Mouse (Mus musculus): ENCODE results near the gene Antxr1.
A peak's percentile ranks its signal among the peaks of the same experiment; 100 is the strongest.

The Antxr1 gene

GRCm38 (mm10) chr6:87133966-87134546, 201.6 kb downstream of the Antxr1 start:
- DNase-seq, result no peak

DNA sequence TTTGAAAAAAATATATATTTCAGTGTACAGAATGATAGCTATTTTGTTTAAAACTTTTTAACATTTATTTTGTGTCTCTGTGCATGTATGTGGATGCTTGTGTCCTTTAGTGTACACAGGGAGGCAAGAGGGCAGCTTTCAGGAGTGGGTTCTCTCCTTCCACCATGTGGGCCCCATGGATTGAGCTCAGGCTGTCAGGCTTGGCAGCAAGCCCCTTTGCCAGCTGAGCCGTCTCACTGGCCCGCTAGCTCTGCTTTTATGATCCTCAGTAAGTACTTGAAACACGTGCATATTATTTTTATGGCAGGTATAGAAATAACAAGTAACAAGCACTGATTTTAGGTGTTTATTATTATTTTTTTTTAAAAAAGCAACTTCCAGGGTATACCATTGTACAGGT, 202.1 kb downstream of the Antxr1 start:
- no peak for DNase-seq

GRCm38 (mm10) chr6:87131078-87131477, 204.5 kb downstream of the Antxr1 start:
- no peak for DNase-seq

DNA sequence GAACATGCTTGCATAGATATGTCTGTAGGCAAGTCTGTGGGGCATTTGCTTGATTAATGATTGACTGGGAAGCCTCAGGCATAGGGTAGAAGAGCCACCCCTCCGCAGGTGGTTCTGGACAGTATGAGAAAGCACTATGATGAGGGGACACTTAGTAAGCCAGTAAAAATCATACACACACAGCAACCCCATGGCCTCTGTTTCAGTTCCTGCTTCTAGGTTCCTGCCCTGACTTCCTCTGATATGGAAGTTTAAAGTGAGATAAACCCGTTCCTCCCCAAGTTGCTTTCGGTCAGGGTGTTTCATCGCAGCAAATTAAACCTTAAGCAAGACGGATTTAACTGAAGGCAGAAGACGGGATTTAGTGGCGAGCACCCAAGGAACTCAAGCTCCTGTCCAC, 205.0 kb downstream of the Antxr1 start:
- DNase-seq, result no peak

DNA sequence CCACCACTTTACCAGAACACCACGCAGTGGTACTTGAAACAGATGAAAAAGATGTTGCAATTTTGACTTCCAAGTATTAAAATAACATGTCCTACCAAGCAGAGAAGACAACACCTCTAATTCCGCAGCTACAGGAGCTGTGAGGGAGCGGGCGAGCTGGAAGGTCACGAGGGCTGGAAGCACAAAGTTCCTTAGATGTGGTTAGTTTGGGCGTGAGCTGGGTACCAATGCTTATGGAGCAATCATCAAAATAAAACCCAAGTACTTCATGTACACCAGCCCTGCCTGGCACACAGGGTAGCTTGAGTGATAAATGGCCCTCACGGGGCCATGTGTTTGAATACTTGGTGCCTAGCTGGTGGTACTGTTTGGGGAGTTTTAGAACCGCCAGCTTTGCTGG, 205.8 kb downstream of the Antxr1 start:
- DNase-seq, result no peak

DNA sequence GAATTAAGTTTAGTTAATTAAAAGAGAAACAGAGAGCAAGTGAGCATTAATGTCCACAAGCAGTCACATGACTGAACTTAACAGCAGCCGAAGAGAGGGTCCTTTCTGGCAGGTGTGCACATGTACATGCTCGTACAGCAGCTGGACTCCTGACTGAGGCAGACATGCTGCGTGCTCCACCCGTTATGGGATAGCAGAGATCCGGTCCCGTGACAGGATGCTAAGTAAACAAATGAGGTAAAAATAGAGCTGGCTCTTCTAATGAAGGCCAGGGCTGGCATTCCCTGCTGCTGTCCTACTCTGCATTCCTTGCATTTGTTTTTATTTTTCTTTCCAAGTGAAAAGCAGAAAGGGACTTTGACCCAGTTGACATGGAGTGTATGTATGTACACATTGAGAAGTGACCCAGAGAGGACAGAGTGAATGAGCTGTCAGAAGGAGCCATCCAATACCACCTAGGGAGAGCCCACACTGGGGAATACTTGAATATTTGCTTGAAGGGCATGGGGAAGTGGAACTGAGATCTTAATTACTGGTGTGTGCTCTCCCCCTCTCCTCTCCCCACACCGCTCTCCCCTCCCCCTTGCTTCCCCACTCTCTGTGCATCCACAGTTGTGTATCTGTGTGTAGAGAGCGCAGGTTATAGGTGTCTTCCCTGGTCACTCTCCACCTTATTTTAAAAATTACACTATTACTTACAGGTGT, 208.4 kb downstream of the Antxr1 start:
- no peak for DNase-seq

DNA sequence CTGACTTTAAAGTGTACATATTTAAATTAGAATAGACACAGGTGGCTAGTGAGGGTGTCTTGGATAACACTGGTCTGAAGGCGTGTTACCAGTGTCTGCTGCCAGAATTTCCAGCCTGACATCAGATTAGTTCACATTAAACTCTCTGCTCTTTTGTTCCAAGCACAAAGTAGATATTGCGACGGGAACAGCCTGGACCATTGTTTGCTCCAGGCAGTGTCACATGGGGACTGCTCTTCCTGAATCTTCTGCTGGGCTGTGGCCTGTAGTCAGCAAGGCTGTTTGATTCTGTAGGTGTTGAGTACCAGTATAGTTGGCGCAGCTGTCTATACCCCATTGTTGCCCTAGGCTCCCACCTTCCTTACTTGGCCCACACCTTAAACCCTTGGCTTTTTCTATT, 211.6 kb downstream of the Antxr1 start:
- DNase-seq, result no peak

GRCm38 (mm10) chr6:87123406-87123805, 212.2 kb downstream of the Antxr1 start:
- no peak for DNase-seq

DNA sequence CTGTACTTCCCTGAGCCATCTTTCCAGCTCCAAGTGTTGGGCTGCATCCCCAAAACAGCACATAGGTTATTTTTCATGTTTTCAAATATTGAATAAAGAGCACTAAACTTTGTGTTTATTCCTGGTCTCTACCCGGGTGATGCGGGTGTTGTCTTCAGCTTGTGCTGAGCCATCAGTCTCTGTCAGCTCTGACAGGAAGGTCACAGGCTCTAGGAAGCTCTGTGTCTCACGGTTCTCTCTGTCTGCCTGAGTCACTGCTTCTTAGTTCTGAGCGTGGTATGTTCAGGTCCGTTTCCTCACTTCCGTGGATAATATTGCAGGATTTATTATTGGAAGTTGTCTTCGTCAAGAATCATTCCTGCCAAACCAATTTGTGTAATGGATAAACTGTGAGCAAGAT, 213.7 kb downstream of the Antxr1 start:
- DNase-seq, result no peak

- no peak for DNase-seq
These were observed 215.0 kb downstream of the Antxr1 start for GRCm38 (mm10) chr6:87120661-87121060.

DNA sequence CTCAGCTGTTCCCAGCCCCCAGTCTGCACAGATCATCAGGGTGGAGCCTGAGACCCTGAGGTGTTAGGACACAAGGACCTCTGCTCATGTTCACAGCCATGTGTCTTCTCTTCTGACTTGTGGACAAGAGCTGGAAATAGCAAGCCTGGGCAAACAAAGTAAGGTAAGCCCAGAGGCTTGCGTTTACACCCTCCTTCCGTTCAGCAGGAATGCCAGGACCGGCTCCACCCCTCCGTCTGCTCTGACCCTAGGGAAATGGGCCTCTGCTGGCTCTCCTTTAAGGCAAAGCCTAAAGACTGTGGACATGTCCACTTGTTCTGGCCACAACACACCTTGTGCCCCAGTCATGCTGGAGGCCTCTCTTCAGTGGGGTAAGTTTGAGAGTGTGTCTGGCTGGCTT, 215.6 kb downstream of the Antxr1 start:
- DNase-seq, result no peak

GRCm38 (mm10) chr6:87119066-87119837, 216.4 kb downstream of the Antxr1 start:
- DNase-seq, result no peak

- DNase-seq, result no peak
These were observed 219.0 kb downstream of the Antxr1 start for GRCm38 (mm10) chr6:87116596-87116995.

DNA sequence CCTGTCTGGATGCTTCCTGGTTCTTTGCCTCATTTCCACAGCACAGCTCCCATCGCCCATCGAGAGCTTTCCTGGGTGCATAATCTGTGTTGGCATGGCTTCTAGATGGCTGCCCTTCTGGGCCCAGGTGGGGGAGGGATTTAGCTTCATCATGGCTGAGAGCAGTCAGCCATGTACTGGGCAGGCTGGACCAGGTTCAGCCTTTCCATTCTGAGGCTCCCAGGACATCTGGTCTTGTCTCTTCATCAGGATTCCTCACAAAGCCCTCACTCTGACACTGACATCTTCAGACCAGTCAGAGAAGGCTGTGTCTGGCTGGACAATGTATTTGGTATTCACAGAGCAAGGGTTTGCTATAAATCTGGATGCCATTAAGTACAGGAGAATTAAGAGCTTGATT, 219.6 kb downstream of the Antxr1 start:
- no peak for DNase-seq

DNA sequence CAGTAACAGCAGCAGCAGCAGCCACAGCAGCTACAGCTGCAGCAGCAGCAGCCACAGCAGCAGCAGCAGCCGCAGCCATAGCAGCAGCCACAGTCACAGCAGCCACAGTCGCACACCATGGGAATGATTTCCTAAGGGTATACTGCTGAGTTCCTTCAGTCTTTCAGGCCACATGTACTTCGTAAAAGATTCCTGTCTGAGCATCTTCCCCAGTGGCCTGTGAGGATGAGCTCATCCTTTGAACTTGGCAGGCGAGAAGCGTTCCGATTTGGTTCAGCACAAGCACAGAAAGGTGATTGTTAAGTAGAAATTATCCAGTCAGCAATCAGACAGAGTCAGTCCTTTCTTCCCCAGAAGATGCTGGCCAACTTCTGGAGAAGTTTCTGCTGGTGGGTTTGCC, 223.5 kb downstream of the Antxr1 start:
- DNase-seq, result no peak

DNA sequence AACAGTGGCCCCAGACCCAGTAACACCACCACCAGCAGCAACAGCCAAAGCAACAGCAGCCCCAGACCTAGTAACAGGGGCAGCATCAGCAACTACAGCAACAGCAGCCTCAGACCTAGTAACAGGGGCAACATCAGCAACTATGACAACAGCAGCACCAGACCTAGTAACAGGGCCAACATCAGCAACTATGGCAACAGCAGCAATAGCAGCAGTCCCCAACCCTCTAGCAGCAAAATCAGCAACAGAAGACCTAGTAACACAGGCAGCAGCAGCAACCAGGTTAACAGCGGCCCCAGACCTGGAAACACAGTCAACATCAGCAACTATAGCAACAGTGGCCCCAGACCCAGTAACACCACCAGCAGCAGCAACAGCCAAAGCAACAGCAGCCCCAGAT, 224.1 kb downstream of the Antxr1 start:
- DNase-seq, result no peak

GRCm38 (mm10) chr6:87104123-87104796, 231.4 kb downstream of the Antxr1 start, which contains the start of gene D6Ertd527e:
TSS of gene D6Ertd527e (plus strand) at chr6:87104746.
- DNase-seq, result no peak

GRCm38 (mm10) chr6:87103314-87103713, 232.3 kb downstream of the Antxr1 start:
- no peak for DNase-seq

DNA sequence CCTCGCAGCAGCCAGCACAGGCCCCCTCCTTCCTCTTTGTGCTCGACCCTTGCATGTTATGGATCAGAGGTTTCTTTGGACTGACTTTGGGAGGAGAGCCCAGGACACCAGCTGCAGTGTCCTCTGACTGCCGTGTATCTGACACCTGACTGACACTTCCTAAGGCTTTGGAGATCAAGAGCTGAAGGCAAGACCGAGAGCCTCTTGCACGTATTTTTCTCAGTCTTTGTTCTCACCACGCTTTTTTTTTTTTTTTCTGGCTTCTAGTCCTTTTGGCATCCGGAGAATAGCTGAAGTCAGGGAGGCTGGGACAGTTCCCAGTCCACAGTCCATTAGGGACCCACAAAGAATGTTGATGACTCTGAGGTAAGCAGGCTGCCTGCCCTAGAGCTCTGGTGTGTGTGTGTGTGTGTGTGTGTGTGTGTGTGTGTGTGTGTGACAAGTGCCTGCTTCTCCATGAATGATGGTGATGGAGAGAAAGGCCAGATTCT, 233.2 kb downstream of the Antxr1 start:
- DNase-seq, result peak; percentile 24 to 43

- no peak for DNase-seq
These were observed 233.7 kb downstream of the Antxr1 start for GRCm38 (mm10) chr6:87101955-87102353.

DNA sequence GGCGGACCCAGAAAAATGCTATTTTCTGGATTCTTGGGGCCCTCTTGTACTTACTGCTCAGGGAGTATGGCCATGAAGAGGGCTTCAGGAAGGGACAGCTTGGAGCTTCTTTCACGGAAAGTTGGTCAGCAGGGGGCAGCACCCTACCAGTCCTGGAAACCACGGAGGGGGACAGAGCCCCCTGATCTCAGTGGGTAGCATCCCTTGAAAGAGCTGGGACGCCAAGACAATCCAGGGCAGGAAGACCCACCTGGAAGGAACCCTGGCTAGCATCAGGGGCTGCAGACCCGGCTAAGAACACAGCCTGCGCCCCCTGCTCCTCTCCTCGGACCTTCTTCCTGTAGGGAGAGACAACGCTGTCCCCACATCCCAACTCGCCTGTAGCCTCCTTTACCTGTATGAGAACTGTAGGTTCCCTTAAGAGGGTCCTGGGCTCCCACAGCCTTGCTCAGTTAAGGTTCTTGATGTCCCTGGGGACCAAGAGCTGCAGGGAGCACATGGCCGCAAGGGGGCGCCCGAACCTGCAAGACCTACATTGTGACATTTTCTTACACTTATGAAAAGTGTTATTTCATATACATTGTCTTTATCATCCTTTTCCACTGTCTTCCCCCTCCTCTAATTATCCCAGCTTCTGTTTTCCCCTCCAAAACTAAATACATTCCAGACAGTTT, 234.2 kb downstream of the Antxr1 start:
- peak; percentile 86 to 95 for DNase-seq

DNA sequence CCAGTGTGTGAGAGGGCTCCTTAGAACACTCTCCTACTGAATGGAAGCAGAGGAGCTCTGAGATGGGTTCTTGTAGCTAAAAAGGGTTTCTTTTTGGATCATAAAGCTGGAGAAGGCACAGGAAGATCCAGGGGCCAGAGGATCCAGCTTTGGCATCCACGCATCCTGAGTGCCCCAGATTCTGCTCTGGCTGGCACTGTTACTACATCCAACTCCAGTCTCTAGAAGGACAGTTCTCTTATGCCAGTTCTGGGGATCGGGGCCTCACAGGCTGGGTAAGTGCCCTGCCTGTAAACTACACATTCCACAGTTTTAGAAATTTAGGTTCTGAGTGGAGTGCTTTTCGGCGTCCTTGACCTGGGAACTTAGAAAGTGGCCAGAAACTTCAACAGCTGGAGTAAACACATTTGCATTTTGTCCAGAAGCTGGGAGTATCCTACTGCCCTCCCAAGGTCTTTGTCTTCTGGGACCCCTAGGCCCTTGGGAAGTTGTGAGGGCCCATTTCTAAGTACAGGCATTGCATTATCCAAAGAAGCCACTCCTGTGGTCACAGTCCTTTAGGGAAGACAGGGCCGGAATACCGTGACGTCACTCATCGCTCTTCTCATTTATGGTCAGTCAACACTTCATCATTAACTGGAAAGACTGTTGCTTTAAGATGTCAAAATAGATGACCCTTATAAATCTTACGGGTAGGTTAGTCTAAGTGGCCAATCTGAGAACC, 235.2 kb downstream of the Antxr1 start:
- DNase-seq, result no peak
